19 mouse cellular contexts compared by ENCODE assay signal in genomic region chr11:99177925-99178198, GRCm38 (mm10). TPM values are rescaled to one million over a fixed set of nuclear protein-coding genes. Genes with fewer than 3 reads are reported as not detected.
DNase-seq lines count a peak whose midpoint lies in the region; ATAC-seq and TF ChIP-seq lines count a peak whose summit lies in the region.
"Had no signal": no experiment of that assay in that cellular context is flagged by ENCODE, and none has a peak within 500 bp of the region (broad histone marks: within the 10 kb centered on the region; RNA-seq: fewer than 3 reads in every experiment).

No protein-coding gene starts in this region.

- in situ Hi-C loops in CH12.LX (cut with MboI; ENCODE audit: low pct_ligation_motif_present, low pct_unique_long_range_greater_than_20kb, low sequenced_read_pairs), result no loop called here

- no peak for TF ChIP-seq RAD21 in CH12.LX (IDR thresholded peaks at IDR 0.05; ENCODE audit: low read depth, low read length)

- DNase-seq in spleen, adult 2 months (ENCODE audit: low read depth in 1 of 2, low spot score in 2 of 2), result no peak
- DNase-seq in spleen, postnatal 36 days (ENCODE audit: low spot score in 2 of 2), result no peak
- DNase-seq in CH12.LX (ENCODE audit: extremely low read depth), result peak; percentile 75
- peak; percentile 54 for DNase-seq in splenic B cell, adult 2 months (ENCODE audit: low read depth, low spot score)
- DNase-seq in gastrocnemius, adult 8-10 months (ENCODE audit: low spot score in 2 of 2), result no peak
- DNase-seq: adrenal gland, adult 2 months; adrenal gland, postnatal 10 days; adrenal gland, postnatal 25 days; cerebellum, adult 11 months; cerebellum, adult 18-20 months; cerebellum, adult 8-10 months; cerebellum, adult 9-11 months; cerebellum, postnatal 14 days; forebrain, postnatal 0 days had no signal

- TF ChIP-seq CTCF in spleen, adult 2 months (IDR thresholded peaks at IDR 0.05; ENCODE audit: extremely low read depth, insufficient read depth, insufficient read length, insufficient replicate concordance), result no peak
- no peak for TF ChIP-seq CTCF in CH12.LX (conservative IDR thresholded peaks at IDR 0.05 in 1 of 2, IDR thresholded peaks at IDR 0.05 in 1 of 2; ENCODE audit: low read depth in 2 of 2, low read length in 2 of 2)

- no peak overlapping the region for H3K4me3 ChIP-seq in spleen, adult 2 months (ENCODE audit: extremely low read depth, insufficient read depth, insufficient read length)
- H3K4me3 ChIP-seq in CH12.LX (replicated peaks in 1 of 3; ENCODE audit: low read depth in 2 of 3, low read length in 2 of 3, poor library complexity in 1 of 3), result no peak overlapping the region
- no peak overlapping the region for H3K4me3 ChIP-seq in intestine, embryonic 16.5 days (ENCODE audit: low read length)
- H3K4me3 ChIP-seq: embryonic facial prominence, embryonic 10.5 days; embryonic facial prominence, embryonic 12.5 days; forebrain, embryonic 13.5 days; forebrain, embryonic 15.5 days had no signal

- 47% methylated on average over 3 of the region's 3 CpGs for WGBS in spleen, adult 2 months
- WGBS in intestine, embryonic 16.5 days, result 63% methylated on average over 2 of the region's 3 CpGs

- no peak for TF ChIP-seq POLR2A in spleen, adult 2 months (IDR thresholded peaks at IDR 0.05; ENCODE audit: low read depth, low read length)
- TF ChIP-seq POLR2A in CH12.LX (IDR thresholded peaks at IDR 0.05; ENCODE audit: low read depth, low read length), result no peak

- peak overlapping the region; percentile 37; the same call in 1 of the 2 replicates for H3K27ac ChIP-seq in spleen, adult 2 months (ENCODE audit: insufficient read depth, low read length)
- H3K27ac ChIP-seq in CH12.LX (ENCODE audit: insufficient read depth, low read depth), result peak overlapping the region; percentile 96
- no peak overlapping the region for H3K27ac ChIP-seq in intestine, embryonic 16.5 days (ENCODE audit: low read length)
- H3K27ac ChIP-seq: embryonic facial prominence, embryonic 10.5 days; embryonic facial prominence, embryonic 12.5 days; forebrain, embryonic 13.5 days; forebrain, embryonic 15.5 days had no signal

- no peak for ATAC-seq in intestine, embryonic 16.5 days
- ATAC-seq: forebrain, embryonic 13.5 days; forebrain, embryonic 15.5 days; forebrain, postnatal 0 days had no signal

- peaks cover 3% of the 10 kb centered on the region for H3K36me3 ChIP-seq in spleen, adult 2 months (ENCODE audit: control insufficient read depth, insufficient read depth, low read length)
- peaks cover 9 to 26% of the 10 kb centered on the region in 2 experiments for H3K36me3 ChIP-seq in CH12.LX (replicated peaks in 1 of 2; ENCODE audit: control insufficient read depth in 1 of 2, insufficient read depth in 1 of 2, low read length in 1 of 2)
- H3K36me3 ChIP-seq in splenic B cell, adult 2 months (ENCODE audit: control insufficient read depth, insufficient read depth, low read length, poor library complexity, severe bottlenecking), result no peaks in the 10 kb centered on the region; the same call in 1 of the 2 replicates
- H3K36me3 ChIP-seq in intestine, embryonic 16.5 days (ENCODE audit: control insufficient read depth, insufficient read depth, low read length), result no peaks in the 10 kb centered on the region
- H3K36me3 ChIP-seq: embryonic facial prominence, embryonic 10.5 days; embryonic facial prominence, embryonic 12.5 days; forebrain, embryonic 15.5 days had no signal

- H3K4me1 ChIP-seq in spleen, adult 2 months (ENCODE audit: control insufficient read depth, insufficient read depth, insufficient read length), result peaks cover 23% of the 10 kb centered on the region; the same call in 1 of the 2 replicates
- H3K4me1 ChIP-seq in CH12.LX (ENCODE audit: control insufficient read depth in 1 of 2, insufficient read depth in 2 of 2), result peaks cover 25 to 61% of the 10 kb centered on the region in 2 experiments
- H3K4me1 ChIP-seq in intestine, embryonic 16.5 days (ENCODE audit: control insufficient read depth, insufficient read depth, low read length), result no peaks in the 10 kb centered on the region
- H3K4me1 ChIP-seq: embryonic facial prominence, embryonic 10.5 days; embryonic facial prominence, embryonic 12.5 days; forebrain, embryonic 13.5 days had no signal

- H3K9me3 ChIP-seq in CH12.LX (replicated peaks; ENCODE audit: low read length), result peaks cover 21% of the 10 kb centered on the region
- no peaks in the 10 kb centered on the region for H3K9me3 ChIP-seq in intestine, embryonic 16.5 days (ENCODE audit: control insufficient read depth, low read length)
- H3K9me3 ChIP-seq: embryonic facial prominence, embryonic 10.5 days; embryonic facial prominence, embryonic 12.5 days; forebrain, embryonic 13.5 days; forebrain, embryonic 15.5 days had no signal

- peak; percentile 29 for TF ChIP-seq EP300 in CH12.LX (IDR thresholded peaks at IDR 0.05; ENCODE audit: low read length)

- H3K9ac ChIP-seq in CH12.LX (ENCODE audit: insufficient read depth, low read depth), result peak overlapping the region; percentile 23; the same call in 1 of the 2 replicates
- H3K9ac ChIP-seq in intestine, embryonic 16.5 days (ENCODE audit: low read depth, low read length), result no peak overlapping the region
- H3K9ac ChIP-seq: embryonic facial prominence, embryonic 12.5 days; forebrain, embryonic 13.5 days; forebrain, embryonic 15.5 days; forebrain, postnatal 0 days had no signal

- H3K79me2 ChIP-seq in CH12.LX (replicated peaks; ENCODE audit: control insufficient read depth, extremely low read depth, insufficient read depth, poor library complexity, severe bottlenecking), result no peaks in the 10 kb centered on the region

- no peaks in the 10 kb centered on the region for H3K27me3 ChIP-seq in spleen, adult 2 months (ENCODE audit: control insufficient read depth, insufficient read depth, low read length)
- no peaks in the 10 kb centered on the region for H3K27me3 ChIP-seq in CH12.LX (replicated peaks)
- H3K27me3 ChIP-seq in splenic B cell, adult 2 months (ENCODE audit: control insufficient read depth, insufficient read depth, low read length, poor library complexity, severe bottlenecking), result no peaks in the 10 kb centered on the region
- no peaks in the 10 kb centered on the region for H3K27me3 ChIP-seq in intestine, embryonic 16.5 days (replicated peaks; ENCODE audit: control insufficient read depth, insufficient read depth, low read length)
- H3K27me3 ChIP-seq: embryonic facial prominence, embryonic 12.5 days; forebrain, embryonic 13.5 days; forebrain, embryonic 15.5 days had no signal

- peak overlapping the region; percentile 85 for H3K4me2 ChIP-seq in CH12.LX (ENCODE audit: insufficient read depth, low read depth, poor library complexity, severe bottlenecking)
- H3K4me2 ChIP-seq in intestine, embryonic 16.5 days (ENCODE audit: low read depth, low read length), result no peak overlapping the region
- H3K4me2 ChIP-seq: embryonic facial prominence, embryonic 12.5 days; forebrain, embryonic 13.5 days; forebrain, embryonic 15.5 days had no signal

- dilution Hi-C loops in CH12.LX (cut with MboI; ENCODE audit: extremely low pct_ligation_motif_present, extremely low pct_unique_long_range_greater_than_20kb, low sequenced_read_pairs), result no loop called here

TF ChIP-seq in CH12.LX, 34 proteins besides CTCF, POLR2A, EP300 and RAD21 (continues in another document):
- TF ChIP-seq BHLHE40 (IDR thresholded peaks at IDR 0.05; ENCODE audit: low read depth, low read length) (peak; percentile 83), JUND (conservative IDR thresholded peaks at IDR 0.05; ENCODE audit: low read depth, low read length) (no peak), USF2 (conservative IDR thresholded peaks at IDR 0.05; ENCODE audit: low read depth, low read length) (no peak), TCF12 (IDR thresholded peaks at IDR 0.05; ENCODE audit: low read depth, low read length) (0 out of 2 replicates have a peak, but pooled peaks have one; percentile 39), NELFE (IDR thresholded peaks at IDR 0.05; ENCODE audit: low read depth, low read length) (peak; percentile 11; the same call in 1 of the 2 replicates), ZC3H11A (IDR thresholded peaks at IDR 0.05; ENCODE audit: low read depth, low read length) (no peak), HCFC1 (IDR thresholded peaks at IDR 0.05; ENCODE audit: low read depth, low read length) (no peak), ELF1 (IDR thresholded peaks at IDR 0.05; ENCODE audit: low read depth, low read length) (0 out of 2 replicates have a peak, but pooled peaks have one; percentile 2), CHD1 (IDR thresholded peaks at IDR 0.05; ENCODE audit: low read depth, low read length) (no peak), UBTF (IDR thresholded peaks at IDR 0.05; ENCODE audit: low read depth, low read length) (no peak), PAX5 (IDR thresholded peaks at IDR 0.05; ENCODE audit: low read length) (no peak), ZNF384 (IDR thresholded peaks at IDR 0.05; ENCODE audit: low read depth, low read length) (no peak), MXI1 (IDR thresholded peaks at IDR 0.05; ENCODE audit: low read depth, low read length) (no peak; the same call in 1 of the 2 replicates), JUN (IDR thresholded peaks at IDR 0.05; ENCODE audit: insufficient read depth, low read depth, low read length) (0 out of 2 replicates have a peak, but pooled peaks have one; percentile 28), IRF4 (IDR thresholded peaks at IDR 0.05; ENCODE audit: low read depth, low read length) (no peak), SMC3 (IDR thresholded peaks at IDR 0.05; ENCODE audit: low read depth, low read length) (no peak), CHD2 (IDR thresholded peaks at IDR 0.05; ENCODE audit: low read length) (0 out of 2 replicates have a peak, but pooled peaks have one; percentile 16), ETS1 (conservative IDR thresholded peaks at IDR 0.05; ENCODE audit: low read depth, low read length) (peak; percentile 90), TBP (conservative IDR thresholded peaks at IDR 0.05; ENCODE audit: low read depth, low read length) (no peak), MAFK (IDR thresholded peaks at IDR 0.05; ENCODE audit: insufficient replicate concordance, low read length) (0 out of 2 replicates have a peak, but pooled peaks have one; percentile 29), USF1 (IDR thresholded peaks at IDR 0.05; ENCODE audit: low read depth, low read length) (no peak)

RNA-seq across cellular contexts. Expression of gene Ccr7, which starts 23.0 kb away (rescaled TPM):
- polyA plus RNA-seq in spleen, adult 2 months (2012; rRNA removed), result 135 and 194 TPM in 2 replicates
- total RNA-seq in CH12.LX (2012; rRNA removed) (170 and 241 TPM in 2 replicates), CH12.LX (2014; rRNA removed) (178 and 203 TPM in 2 replicates)
- polyA plus RNA-seq in CH12.LX (2012; ENCODE audit: insufficient read length, low read depth), result 306 and 316 TPM in 2 replicates
- total RNA-seq in gastrocnemius, adult 8-10 months (2022), result not detected
- 0.36 and 0.64 TPM in 2 replicates for polyA plus RNA-seq in intestine, embryonic 16.5 days (2015; fragmentation: Nextera tagmentation; extraction: Ambion mirVana)
- polyA plus RNA-seq: forebrain, embryonic 13.5 days; forebrain, embryonic 15.5 days had no signal

RNA-seq across cellular contexts. Expression of gene Smarce1, which starts 53.0 kb away (rescaled TPM):
- 13.4 and 13.6 TPM in 2 replicates for polyA plus RNA-seq in spleen, adult 2 months (2012; rRNA removed)
- total RNA-seq in CH12.LX (2012; rRNA removed) (246 and 257 TPM in 2 replicates), CH12.LX (2014; rRNA removed) (149 and 184 TPM in 2 replicates)
- polyA plus RNA-seq in CH12.LX (2012; ENCODE audit: insufficient read length, low read depth), result 464 and 617 TPM in 2 replicates
- total RNA-seq in gastrocnemius, adult 8-10 months (2022), result 10 to 100 TPM; 20.8 to 29.7 (median 25.3) TPM
- 142 and 159 TPM in 2 replicates for polyA plus RNA-seq in intestine, embryonic 16.5 days (2015; fragmentation: Nextera tagmentation; extraction: Ambion mirVana)

Comparison
In these comparisons a context has a peak if more than half of its experiments do, and no peak if none do; other contexts are left out.
1. DNase-seq: peak in CH12.LX (single experiment) and splenic B cell, adult 2 months (single experiment); none in spleen, adult 2 months (0 of 2), spleen, postnatal 36 days (0 of 2) and gastrocnemius, adult 8-10 months (0 of 2).
2. RNA of gene Ccr7, which starts 23.0 kb away (polyA plus RNA-seq): 306 to 316 TPM in CH12.LX and 135 to 194 TPM in spleen, adult 2 months; 0.36 to 0.64 TPM in intestine, embryonic 16.5 days; every median in the first group is over 10 times any median in the second.